Mouse (Mus musculus): ENCODE data around the gene Dgke.
"Not testable (repeated sequence)": the region's sequence is repeated elsewhere in the genome, so short reads cannot be mapped to it uniquely, and the experiment has no call there.

The Dgke gene

DNA sequence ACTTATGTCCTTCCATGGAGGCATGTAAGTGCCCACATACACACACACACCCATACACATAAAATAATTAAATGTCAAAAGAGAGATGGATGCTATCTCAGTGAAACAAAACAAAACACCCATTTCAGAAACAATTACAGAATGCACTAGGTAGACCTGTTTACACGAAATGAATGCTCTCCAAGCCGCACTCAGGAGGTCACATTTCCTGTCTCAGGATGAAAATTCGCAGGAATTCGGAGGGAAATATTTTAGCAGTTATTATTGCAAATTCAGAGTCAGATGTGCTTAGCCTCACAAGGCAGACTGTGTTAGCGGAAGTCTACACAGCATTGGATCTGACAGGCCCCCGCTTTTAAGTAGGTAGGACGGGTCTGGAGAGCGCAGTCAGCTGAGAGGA is 6.9 kb upstream of the Dgke start, which contains the start of gene Gm525:
Gene Gm525 (plus strand): TSS at position 301 of the 400 bp plus-strand sequence.
- DNase-seq, result no peak

DNA sequence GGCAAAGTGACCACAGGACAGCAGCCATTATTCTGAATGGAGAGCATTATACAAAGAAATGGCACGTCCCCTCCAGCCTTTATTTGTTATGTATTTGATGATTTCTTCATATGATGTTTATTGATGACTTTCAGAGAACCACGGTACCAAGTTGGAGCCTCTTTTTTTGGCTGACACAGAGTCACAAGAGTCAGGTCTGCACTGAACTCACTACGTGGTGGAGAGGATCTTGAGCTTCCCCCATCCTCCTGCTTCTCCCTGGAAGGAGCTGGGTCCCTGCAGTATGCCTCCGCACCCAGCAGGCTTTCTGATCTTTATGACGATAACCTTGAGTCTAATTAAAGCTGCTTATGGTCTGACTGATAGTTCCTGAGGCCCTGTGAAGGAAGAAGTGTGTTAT is 4.9 kb upstream of the Dgke start:
- DNase-seq, result no peak

DNA sequence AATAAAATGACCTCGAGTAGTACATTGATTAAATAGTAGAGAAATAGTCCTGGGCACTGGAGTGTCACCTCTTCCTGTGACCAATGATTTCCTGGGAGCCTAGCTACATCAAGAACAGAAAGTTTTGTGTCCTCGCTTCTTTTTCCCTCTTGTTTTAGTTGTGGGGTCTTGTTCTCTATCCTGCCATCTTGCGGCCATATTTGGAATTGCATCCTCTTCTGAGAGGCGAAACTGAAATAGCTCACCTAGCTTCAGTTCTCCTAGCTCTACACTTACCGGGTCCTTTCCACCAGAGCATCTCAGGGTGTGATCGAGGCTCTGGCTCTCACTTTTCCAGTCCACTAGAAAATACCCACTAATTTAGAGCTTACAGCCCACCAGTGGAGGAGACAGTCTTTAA is 2.7 kb upstream of the Dgke start:
- peak; percentile 72 for DNase-seq

DNA sequence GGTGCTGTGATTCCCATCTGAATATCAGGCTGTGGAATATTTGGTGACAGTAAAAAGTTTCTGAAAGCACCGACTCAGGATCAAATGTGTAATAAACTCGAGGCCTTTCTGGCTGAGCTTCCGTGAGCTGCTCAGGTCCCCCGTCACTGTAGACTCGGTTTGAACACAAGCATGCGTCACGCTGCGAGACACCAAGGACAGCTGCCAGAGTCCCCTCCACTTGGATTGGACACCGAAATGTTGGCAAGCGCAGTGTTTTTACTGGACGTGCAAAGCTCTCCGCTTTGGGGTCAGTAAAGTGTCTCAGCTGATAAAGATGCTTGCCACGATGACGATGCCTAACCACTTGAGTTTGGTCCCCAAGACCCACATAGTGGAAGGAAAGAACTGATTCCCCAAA is 2.0 kb upstream of the Dgke start:
- DNase-seq, result peak; percentile 44

DNA sequence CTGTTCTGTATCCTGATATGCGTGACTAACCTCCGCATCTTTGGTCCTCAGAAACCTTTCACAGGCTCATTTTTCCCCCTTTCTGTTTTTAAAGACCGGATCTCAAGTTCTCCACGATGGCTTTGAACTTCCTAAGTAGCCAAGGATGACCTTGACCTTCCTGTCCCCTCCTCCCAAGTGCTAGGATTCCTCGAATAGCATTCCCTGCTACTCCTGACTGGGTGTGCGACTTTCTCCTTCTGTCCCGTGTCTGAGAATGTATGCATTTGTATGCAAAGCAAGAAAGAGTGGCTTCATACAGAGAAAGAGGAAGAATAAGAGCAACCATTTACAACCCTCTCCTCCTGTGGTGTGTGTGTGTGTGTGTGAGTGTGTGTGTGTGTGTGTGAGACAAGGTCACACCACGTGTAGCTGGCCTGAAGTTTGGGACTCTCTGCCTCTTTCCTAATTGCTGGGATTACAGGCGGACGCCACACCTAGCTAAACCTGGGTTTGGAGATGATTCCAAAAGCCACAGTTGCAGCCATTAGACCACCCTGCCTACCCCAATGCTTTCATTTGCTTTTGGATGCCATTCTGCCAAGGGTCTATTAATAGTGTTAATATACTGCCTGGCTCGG is 1.3 kb upstream of the Dgke start:
- no peak for DNase-seq

DNA sequence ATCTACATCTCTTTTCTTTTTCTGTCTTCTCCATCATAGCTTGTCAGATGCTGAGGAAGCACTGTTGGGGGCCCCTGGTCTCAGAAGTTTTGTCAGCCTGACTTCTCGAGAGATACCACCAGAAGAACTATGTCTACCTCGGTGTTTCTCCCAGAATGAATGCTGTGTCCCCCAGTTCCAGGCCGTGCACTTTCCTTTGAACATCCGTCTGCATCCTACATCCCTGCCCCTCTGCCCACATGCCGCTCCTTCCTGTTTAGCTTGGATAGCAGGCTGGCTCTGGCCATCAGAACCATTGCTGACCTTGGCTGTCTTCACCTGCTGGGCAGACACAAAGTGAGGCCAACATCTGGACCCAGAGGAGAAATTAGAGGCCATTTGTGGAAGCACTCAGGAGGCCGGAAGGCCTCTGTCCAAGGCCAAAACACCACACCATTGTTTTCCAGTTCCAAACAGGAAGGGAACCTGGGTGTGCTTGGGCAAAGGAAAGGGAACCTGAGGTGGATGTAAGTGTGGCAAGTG is 712 bp upstream of the Dgke start:
- peak; percentile 28 for DNase-seq

DNA sequence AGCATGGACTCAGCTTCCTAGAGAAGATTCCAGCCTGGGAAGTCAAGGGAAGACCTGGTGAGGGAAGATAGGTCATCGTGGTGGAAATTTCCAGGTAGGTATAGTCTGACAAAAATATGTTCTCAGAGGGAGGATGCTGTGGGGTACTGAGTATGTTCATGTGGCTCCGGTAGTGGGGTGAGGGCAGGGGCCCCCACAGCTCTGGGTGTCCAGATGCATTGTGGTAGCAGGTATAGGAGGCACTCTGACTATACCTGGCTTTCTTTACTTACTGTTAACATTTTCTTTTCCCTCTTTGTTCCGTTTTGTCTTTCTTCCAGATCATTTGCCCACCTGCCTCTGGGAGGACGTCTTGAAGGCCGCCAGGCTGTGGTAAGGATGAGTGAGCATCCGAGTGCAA is 524 bp downstream of the Dgke start:
- DNase-seq, result no peak

DNA sequence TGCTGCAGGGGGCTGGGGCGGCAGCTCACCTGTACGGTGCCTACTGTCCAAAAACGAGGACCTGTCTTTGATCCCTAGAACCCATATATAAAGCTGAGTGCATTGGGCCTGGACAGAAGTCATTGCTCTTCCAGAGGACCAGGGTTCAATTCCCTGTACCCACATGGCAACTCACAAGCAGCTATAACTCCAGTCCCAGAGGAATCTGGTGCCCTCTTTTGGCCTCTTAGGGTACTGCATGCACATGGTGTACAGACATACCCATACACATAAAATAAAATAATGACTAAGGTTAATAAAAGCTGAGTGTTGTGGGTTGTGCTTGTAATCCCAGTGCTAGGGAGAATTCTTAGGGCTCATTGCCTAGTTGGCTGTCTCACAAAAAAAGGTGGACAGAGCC is 1.4 kb downstream of the Dgke start:
- DNase-seq, result peak; percentile 28

DNA sequence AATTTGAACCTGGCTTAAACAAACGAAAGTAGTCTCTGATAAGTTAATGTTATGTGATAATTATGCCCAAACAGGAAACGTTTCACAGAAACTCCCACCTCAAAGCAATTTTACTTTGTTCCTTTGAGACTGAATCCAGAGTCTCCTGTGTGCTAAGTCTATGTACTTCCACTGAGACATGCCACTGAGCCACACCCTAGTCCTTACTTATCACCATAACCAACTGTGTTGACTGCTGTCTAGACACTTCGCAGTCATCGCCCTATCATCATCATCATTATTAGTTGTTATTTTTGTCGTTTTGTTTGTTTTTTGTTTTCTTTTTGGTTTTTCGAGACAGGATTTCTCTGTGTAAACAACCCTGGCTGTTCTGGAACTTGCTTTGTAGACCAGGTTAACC is 2.3 kb downstream of the Dgke start:
- no peak for DNase-seq

DNA sequence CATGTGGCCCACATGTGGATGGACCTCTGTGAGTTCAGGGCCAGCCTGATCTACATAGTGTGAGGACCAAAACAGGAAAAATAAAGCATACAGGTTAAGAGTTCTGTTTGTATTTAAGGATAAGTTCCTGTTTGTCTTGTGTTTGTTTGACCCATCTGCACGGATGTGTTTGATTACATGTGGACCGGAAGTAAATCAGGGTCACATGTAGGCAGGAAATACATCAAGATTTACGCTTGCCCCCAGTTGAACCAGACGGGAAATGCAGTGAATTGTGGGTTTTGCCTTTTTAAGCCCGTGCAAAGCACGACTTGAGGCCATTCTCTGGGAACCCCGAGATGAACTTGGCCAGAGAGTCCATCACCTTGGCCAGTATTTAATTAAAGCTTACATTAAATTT is 5.3 kb downstream of the Dgke start:
- DNase-seq, result peak; percentile 32

DNA sequence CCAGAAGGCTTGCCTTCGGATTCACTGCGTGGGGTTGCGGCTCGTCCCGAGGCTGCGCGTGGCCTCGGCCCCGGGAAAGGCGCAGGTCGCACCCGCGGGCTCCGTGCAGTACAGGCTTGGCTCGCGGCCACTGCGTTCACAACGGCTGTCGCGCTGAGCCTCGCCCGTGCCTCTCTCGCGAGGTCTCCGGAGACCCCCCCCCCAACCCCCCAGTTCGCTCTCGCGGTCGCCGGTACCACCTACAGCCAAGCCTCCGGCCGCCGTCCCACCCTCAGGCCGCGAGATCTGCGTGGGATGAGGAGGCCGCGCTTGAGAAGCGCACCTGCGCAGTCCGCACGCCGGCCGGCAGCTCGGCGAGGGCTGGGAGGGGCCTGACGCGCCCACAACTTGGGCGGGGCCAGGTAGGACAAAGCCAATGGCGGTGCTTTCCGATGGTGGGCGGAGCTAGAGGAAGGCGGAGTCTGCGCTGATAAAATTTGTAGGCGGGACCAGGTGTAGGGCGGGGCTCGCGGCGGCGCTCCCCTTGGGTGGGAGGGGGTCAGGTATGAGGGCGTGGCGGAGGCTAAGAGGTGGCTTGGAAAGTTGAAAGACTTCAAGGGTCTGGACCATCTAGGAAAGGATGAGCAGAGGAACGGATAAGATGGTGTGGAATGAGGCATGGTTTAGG is 6.1 kb downstream of the Dgke start:
- peak; percentile 96 for DNase-seq

DNA sequence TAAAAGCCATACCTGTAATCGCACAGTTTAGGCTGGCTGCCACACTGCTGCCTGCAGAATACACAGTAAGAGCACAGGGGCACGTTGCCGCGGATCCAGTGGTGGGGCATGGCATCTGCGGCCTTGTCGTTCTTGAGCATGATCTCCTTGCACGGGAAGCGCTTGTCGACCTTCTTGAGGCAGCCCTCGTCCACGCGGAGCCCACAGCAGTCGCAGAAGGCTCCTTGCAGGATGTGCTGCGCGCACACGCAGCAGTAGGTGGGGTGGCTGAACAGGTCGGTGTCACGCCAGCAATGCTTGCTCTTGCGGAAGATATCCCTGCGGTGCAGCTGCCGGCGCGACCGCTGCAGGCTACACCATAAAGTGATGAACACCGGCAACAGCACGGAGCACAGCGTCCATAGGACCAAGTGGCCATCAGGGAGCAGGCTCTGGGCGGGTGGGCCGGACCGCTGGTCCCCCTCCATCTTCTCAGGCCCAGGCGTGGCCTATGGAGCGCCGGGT is 6.7 kb downstream of the Dgke start:
- peak; percentile 41 for DNase-seq

DNA sequence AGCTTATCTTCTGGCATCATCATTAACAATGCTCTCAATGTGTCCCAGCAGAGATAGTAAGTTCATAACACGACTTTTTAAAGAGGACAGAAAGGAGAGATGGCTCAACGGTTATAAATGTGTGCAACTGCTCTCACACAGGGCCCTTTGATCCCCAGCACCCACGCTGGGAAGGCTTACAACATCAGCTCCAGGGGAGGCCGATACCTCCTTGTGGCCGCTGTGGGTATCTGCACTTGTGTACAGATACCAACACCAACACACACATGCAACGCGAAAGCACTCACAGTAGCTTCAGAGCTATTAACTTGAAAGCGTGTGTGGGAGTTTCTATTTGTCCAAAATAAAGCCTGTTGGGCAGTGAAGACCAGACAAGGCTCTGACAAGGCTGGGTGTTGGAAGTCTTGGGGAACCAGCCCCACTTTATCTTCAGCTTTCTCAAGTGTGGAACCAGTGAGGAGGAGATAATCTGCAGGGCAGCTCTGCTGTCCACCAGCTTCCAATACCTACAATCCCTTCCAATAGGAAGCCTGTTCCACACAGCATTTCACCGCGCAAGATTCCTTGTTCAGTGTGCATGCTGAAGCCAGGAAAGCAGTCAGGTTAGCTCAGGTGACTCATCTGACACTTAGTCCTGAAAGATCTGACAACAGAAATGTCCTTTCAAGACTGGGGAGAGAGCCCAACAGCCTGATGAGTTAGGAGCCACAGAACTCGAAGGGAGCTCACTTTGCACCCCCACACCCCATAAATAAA is 8.0 kb downstream of the Dgke start:
- DNase-seq, result peak; percentile 48

DNA sequence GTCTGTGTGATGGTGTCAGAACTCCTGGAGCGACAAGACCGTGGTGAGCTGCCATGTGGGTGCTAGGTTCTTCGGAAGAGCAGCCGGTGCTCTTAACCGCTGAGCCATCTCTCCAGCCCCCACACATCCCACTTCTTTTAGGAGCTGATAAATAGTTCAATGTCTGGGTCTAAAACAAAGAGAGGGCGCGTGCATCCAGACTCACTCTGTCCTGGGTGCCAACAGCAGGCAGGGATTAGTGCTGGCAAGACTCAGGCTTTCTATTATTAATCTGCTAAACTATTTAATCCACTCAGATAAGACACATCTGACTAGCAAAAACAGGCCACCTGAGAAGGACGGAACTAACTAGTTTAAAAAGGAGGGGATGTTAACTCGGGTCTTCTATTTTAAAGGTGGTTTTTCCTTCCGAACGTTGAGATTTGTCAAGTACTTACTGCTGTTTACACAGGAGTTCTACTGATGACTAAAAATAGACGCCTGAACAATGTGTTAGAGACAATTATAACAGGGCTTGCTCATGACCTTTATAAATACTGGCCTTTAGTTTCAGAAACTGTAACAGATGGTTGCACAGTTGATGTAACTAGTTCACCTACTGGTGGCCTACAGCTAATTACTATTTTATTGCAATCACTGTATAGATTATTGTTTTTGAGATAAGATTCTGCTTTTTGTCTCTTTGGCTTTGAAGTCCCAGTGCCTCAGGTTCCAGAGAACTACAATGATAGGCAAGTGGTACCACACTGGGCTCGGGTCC is 10.5 kb downstream of the Dgke start:
- DNase-seq, result no peak

DNA sequence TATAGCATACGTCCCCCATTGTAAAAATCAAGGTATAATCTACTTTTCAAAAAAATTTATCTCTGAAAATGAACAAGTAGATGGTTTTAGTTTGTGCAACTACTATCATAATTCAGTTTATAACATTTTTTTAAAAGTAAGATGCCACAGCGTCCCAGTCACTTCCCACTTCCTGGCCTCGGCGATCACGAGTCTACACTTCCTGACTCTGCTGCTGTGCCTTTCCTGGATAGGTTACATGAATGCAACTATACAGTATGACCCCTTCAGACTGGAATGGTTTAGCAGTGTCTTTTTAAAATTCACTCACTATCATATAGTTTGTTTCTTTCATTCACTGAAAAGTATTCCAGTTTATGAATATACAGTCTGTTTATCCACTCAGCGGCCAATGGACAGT is 14.9 kb downstream of the Dgke start:
- no peak for DNase-seq

DNA sequence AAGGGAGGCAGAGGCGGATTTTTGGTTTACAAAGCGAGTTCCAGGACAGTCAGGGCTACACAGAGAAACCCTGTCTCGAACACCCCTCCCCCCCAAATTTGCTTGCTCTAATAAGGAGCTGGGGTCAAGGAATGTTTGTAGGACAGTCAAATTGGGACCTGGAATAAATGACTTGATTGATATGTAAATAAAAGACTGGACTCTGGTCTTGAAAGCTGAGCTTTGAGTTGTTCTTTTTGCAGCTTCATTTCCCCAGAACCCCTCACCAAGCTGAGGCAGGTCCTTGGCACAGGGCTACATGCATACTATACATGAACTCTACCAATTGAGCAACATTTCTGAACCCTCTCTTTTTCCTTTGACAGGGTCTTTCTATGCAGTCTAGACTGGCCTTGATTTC is 20.6 kb downstream of the Dgke start:
- DNase-seq, result no peak

DNA sequence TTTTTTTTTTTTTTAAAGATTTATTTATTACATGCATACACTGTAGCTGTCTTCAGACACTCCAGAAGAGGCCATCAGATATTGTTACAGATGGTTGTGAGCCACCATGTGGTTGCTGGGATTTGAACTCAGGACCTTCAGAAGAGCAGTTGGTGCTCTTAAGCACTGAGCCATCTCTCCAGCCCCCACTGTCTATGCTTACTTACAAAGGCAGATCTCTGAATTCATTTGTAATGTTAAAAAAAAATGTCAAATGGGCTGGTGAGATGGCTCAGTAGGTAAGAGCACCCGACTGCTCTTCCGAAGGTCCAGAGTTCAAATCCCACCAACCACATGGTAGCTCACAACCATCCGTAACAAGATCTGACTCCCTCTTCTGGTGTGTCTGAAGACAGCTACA is 21.1 kb downstream of the Dgke start:
- DNase-seq, result not testable (repeated sequence)

DNA sequence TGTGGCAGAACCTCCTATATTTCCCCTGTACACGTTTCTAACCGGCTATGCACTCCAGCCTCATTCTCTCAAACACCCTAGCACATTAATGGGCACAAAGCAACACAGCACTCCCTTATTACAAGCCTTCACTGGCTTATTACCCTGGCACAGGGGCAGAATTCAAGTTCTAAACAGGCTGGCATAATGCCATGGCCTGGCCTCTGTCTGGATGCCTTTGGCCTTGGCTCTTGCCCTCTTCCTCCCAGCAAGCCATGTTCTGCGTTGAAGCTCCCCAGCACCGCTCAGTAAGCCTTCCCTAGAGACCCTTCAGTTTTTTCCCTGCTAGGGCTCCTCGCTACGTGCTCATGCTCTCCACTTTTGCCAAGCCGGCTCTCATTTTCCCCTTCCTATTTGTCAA is 23.6 kb downstream of the Dgke start:
- no peak for DNase-seq

DNA sequence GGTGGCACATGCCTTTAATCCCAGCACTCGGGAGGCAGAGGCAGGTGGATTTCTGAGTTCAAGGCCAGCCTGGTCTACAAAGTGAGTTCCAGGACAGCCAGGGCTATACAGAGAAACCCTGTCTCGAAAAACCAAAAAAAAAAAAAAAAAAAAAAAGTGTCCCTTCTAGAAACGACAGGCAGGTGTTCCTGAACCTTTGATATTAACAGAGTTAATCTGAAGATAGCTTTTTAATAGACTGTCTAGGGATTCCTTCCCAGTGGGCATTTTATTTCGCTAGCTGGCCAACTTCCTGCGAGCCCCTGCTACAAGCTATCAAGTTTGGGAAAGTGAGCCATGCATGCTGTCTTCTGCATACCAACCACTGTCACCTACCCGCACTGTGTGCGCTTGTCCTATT is 25.6 kb downstream of the Dgke start:
- DNase-seq, result not testable (repeated sequence)

DNA sequence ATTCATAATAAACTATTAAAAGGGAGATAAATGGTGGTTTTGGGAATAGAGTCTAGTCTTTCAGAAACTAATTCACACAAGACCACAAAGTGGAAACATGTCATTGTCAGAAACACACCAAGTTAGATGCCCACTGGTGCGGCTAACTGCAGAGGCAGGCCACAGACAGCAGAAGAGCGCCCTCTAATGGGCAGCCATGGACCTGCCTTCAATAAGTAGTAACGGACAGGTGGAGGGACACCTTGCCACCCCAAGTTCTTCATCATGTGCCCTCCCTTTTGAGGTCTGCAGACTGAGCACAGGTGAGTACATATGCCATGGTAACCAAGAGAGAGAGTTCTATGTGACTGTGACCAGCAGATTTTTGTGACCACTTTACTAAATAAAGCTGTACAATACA is 27.3 kb downstream of the Dgke start:
- peak; percentile 69 for DNase-seq

DNA sequence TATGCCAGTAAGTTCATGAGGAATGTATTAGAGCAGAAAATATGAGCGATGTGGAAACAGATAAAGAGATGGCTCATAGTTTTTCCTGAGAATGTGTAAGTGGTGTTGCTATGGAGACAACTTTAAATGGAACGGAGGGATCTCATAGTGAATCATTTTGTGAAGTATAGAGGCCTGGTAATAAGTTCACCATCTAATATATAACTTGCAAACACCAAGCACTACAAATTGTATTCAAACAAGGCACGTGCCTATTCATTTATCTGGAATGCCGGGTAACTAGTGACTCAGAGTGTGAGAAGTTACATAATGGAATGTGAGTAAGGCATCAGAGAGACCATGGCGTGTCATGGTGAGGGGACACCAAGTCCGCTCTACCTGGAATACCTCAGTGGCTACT is 28.2 kb downstream of the Dgke start:
- no peak for DNase-seq

DNA sequence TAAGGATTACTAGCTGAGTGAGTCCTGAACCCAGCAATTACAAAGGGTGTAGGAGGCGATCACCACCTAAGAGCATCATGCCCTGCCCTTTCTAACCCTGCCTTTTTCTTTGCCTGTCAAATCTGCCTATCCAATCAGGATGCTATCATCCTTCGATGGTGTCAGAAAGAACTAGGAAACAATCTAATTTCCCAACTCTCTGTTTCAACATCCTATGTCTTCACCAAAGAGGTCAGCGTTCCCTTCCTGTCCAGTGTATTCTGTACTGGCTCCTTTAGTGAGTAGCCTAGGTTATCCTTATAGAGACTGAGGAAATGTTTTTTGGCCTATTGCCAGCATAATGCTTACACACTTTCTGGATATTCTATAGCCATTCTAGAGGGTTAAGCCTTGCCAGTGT is 31.1 kb downstream of the Dgke start:
- no peak for DNase-seq

DNA sequence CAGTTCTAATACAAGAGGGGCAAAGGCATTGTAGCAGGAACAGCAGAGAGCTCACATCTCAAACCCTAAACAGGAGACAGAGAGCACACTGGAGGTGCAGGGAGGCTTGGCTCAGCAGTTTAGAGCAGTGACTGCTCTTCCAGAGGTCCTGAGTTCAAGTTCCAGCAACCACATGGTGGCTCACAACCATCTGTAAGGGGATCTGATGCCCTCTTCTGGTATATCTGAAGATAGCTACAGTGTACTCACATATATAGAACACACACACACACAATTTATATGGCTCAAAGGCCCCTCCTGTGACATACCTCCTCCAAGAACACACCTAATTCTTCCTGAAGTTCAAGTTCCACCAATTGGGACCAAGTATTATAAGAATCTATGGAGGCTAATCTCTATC is 32.1 kb downstream of the Dgke start:
- DNase-seq, result no peak
